Mouse (Mus musculus) heart, embryonic 14.5 days (tissue): ENCODE measurements around the gene Fkbp4. TPM values are rescaled to one million over a fixed set of nuclear protein-coding genes. Genes with fewer than 3 reads are reported as not detected.

Experiments
- ATAC-seq: fragments of 200-750 bp; cut with Nextera tagmentation; 2 replicates; pipeline ENCODE4 v1.8.0; 2017; ENCODE audit warnings: low read depth, moderate TSS enrichment; ENCODE audit not compliant: insufficient number of reproducible peaks, insufficient read depth, low FRiP score
- H3K27ac ChIP-seq, 2 experiments: fragments of 200-500 bp in 1 of 2; fragments of 300-500 bp in 1 of 2; sonication (generic) in 1 of 2; replicated peaks in 1 of 2; 2 replicates each; pipeline ENCODE4 v1.5.1; 2012 to 2014; ENCODE audit warnings: low read depth in 2 of 2, low read length in 2 of 2, control low read depth in 1 of 2, mild to moderate bottlenecking in 1 of 2, mixed read lengths in 1 of 2; ENCODE audit not compliant: control insufficient read depth in 1 of 2, insufficient read depth in 1 of 2
- H3K27me3 ChIP-seq: fragments of 300-500 bp; sonication (generic); 2 replicates; pipeline ENCODE4 v1.6.1; 2014; ENCODE audit warnings: mild to moderate bottlenecking, low read length, control low read depth; ENCODE audit not compliant: control insufficient read depth, insufficient read depth
- H3K36me3 ChIP-seq: fragments of 300-500 bp; sonication (generic); 2 replicates; pipeline ENCODE4 v1.6.1; 2014; ENCODE audit warnings: mild to moderate bottlenecking, control low read depth, low read length, mixed read lengths; ENCODE audit not compliant: control insufficient read depth, insufficient read depth
- H3K4me1 ChIP-seq, 2 experiments: fragments of 200-500 bp in 1 of 2; fragments of 300-500 bp in 1 of 2; sonication (generic) in 1 of 2; 2 replicates each; pipeline ENCODE4 v1.6.1; 2012 to 2014; ENCODE audit warnings: low read length in 2 of 2, control low read depth in 1 of 2, mixed read lengths in 1 of 2; ENCODE audit not compliant: control insufficient read depth in 2 of 2, insufficient read depth in 2 of 2
- H3K4me2 ChIP-seq: fragments of 300-500 bp; sonication (generic); 2 replicates; pipeline ENCODE4 v1.6.1; 2014; ENCODE audit warnings: mild to moderate bottlenecking, low read length
- H3K4me3 ChIP-seq, 2 experiments: fragments of 200-500 bp in 1 of 2; fragments of 300-500 bp in 1 of 2; sonication (generic) in 1 of 2; 2 replicates each; pipeline ENCODE4 v1.5.1; 2012 to 2014; ENCODE audit warnings: low read length in 2 of 2, mild to moderate bottlenecking in 2 of 2, control low read depth in 1 of 2, low read depth in 1 of 2, moderate library complexity in 1 of 2; ENCODE audit not compliant: control insufficient read depth in 1 of 2, insufficient read depth in 1 of 2
- H3K9ac ChIP-seq: fragments of 300-500 bp; sonication (generic); 2 replicates; pipeline ENCODE4 v1.6.1; 2014; ENCODE audit warnings: mild to moderate bottlenecking, low read length
- H3K9me3 ChIP-seq: fragments of 300-500 bp; sonication (generic); 2 replicates; pipeline ENCODE4 v1.6.1; 2016; ENCODE audit warnings: low read length, control low read depth; ENCODE audit not compliant: control insufficient read depth
- WGBS: fragments of 180-500 bp; shearing (Covaris S2); extraction: QIAGEN DNeasy Blood & Tissue Kit; methylation state at CpG from one replicate; pipeline ENCODE4 v1.1.7; 2014; 5-methylcytosine and 5-hydroxymethylcytosine counted together
- polyA plus RNA-seq: library from polyadenylated mRNA; unstranded; fragments of >200 nt; fragmentation: Nextera tagmentation; extraction: Ambion mirVana; gene quantifications from 2 replicates; pipeline ENCODE4 v1.2.1, GENCODE M21; 2014

Gene Fkbp4
- polyA plus RNA-seq, 1 experiment from 2014 or later: 220 TPM

- no peak overlapping the region for H3K4me3 ChIP-seq
- H3K27me3 ChIP-seq: no peaks in the 10 kb centered on the region
- no peaks in the 10 kb centered on the region; a peak in 1 of 4 replicates for H3K4me1 ChIP-seq
- H3K36me3 ChIP-seq: no peaks in the 10 kb centered on the region
- 0 out of 2 replicates have a peak, but pooled peaks cover 5% of the 10 kb centered on the region for H3K9me3 ChIP-seq
- WGBS: 41% methylated on average over 3 of the region's 3 CpGs
- no peak overlapping the region for H3K4me2 ChIP-seq
- H3K9ac ChIP-seq: no peak overlapping the region
- H3K27ac ChIP-seq: no peak overlapping the region
- ATAC-seq: no peak
Observed at GRCm38 (mm10) chr6:128466563-128466962, 28.1 kb upstream of the Fkbp4 start.

DNA sequence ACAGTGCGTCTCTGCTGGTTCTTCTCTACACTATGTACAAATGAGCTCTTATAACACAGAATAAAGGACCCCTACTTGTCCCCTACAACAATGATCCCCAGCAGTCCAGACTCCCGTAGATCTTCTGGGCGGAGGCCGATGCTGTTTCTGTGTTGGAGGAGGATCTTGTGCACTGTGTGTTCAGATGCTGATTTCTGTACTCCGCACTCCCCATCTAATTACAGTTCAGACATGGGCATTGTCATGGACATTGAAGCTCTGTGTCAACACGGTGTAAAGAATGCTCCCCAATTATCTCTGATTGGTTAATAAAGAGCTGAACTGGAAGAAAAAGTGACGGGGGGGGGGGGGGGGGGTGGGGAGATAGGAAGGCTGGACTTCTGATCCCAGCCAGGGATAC lies 27.6 kb upstream of the Fkbp4 start:
- Histone ChIP-seq H3K9ac (no peak overlapping the region), H3K4me1 (no peaks in the 10 kb centered on the region; a peak in 1 of 4 replicates), H3K36me3 (no peaks in the 10 kb centered on the region), H3K27me3 (no peaks in the 10 kb centered on the region), H3K4me3 (no peak overlapping the region), H3K27ac (no peak overlapping the region), H3K9me3 (0 out of 2 replicates have a peak, but pooled peaks cover 5% of the 10 kb centered on the region), H3K4me2 (no peak overlapping the region)
- ATAC-seq: no peak
- 63% methylated on average over 7 of the region's 7 CpGs for WGBS

GRCm38 (mm10) chr6:128464996-128465395 lies 26.5 kb upstream of the Fkbp4 start:
- H3K27me3 ChIP-seq: no peaks in the 10 kb centered on the region
- H3K27ac ChIP-seq: no peak overlapping the region
- no peaks in the 10 kb centered on the region; a peak in 1 of 4 replicates for H3K4me1 ChIP-seq
- no peak overlapping the region for H3K9ac ChIP-seq
- H3K9me3 ChIP-seq: 0 out of 2 replicates have a peak, but pooled peaks cover 5% of the 10 kb centered on the region
- H3K36me3 ChIP-seq: no peaks in the 10 kb centered on the region
- H3K4me2 ChIP-seq: no peak overlapping the region
- no peak for ATAC-seq
- H3K4me3 ChIP-seq: no peak overlapping the region
- WGBS: 71% methylated on average over 4 of the region's 4 CpGs

DNA sequence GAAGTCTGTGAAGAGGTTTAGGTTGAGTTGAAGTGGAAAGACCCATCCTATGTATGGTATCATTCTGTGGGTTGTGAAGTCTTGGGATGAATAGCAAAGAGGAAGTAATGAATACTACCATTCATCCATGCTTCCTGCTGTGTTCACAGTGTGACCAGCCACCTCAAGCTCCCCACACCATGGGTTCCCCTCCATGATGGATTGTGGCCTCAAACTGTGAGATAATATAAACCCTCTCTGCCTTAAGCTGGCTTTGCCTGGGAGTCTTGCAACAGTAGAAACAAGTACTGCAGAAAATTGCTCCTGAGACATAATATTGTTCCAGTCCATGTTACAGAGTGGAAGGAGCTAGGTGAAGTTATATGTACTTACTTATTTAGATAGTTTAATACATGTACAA lies 23.1 kb upstream of the Fkbp4 start:
- H3K27me3 ChIP-seq: no peaks in the 10 kb centered on the region
- no peak overlapping the region for H3K4me2 ChIP-seq
- H3K4me3 ChIP-seq: no peak overlapping the region
- no peak for ATAC-seq
- no peaks in the 10 kb centered on the region for H3K36me3 ChIP-seq
- H3K9ac ChIP-seq: no peak overlapping the region
- 0 out of 2 replicates have a peak, but pooled peaks cover 5% of the 10 kb centered on the region for H3K9me3 ChIP-seq
- H3K27ac ChIP-seq: no peak overlapping the region
- H3K4me1 ChIP-seq: no peaks in the 10 kb centered on the region

- Histone ChIP-seq H3K4me3 (no peak overlapping the region), H3K27me3 (no peaks in the 10 kb centered on the region), H3K4me1 (no peaks in the 10 kb centered on the region), H3K9ac (no peak overlapping the region), H3K36me3 (no peaks in the 10 kb centered on the region), H3K9me3 (0 out of 2 replicates have a peak, but pooled peaks cover 5% of the 10 kb centered on the region), H3K27ac (no peak overlapping the region), H3K4me2 (no peak overlapping the region)
- WGBS: 75% methylated on average over 14 of the region's 14 CpGs
- ATAC-seq: no peak
Observed at GRCm38 (mm10) chr6:128460729-128461503, 22.4 kb upstream of the Fkbp4 start.

- WGBS: 43% methylated on average over 2 of the region's 2 CpGs
- Histone ChIP-seq H3K9me3 (0 out of 2 replicates have a peak, but pooled peaks cover 5% of the 10 kb centered on the region), H3K36me3 (no peaks in the 10 kb centered on the region), H3K27me3 (no peaks in the 10 kb centered on the region), H3K4me3 (no peak overlapping the region), H3K9ac (no peak overlapping the region), H3K4me2 (no peak overlapping the region), H3K4me1 (no peaks in the 10 kb centered on the region), H3K27ac (no peak overlapping the region)
- ATAC-seq: no peak
Observed at GRCm38 (mm10) chr6:128460321-128460720, 21.8 kb upstream of the Fkbp4 start.

DNA sequence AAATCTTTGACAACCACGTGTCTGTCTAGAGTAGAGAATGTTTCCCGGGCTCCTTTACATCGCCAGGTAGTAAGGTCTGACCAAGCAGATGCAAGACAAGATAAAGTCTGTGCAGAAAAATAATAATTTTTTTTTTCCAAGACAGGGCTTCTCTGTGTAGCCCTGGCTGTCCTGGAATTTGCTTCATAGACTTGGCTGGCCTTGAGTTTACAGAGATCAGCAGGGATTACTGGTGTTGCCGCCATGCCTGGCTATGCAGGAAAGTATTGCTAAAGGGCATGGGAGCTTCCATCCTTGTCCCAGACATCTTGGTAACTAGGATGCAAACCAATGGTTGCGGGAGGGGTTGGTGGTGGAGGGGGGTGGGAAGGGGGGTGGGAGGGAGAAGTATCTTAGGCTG lies 18.7 kb upstream of the Fkbp4 start:
- H3K27me3 ChIP-seq: no peaks in the 10 kb centered on the region
- no peaks in the 10 kb centered on the region for H3K4me1 ChIP-seq
- H3K9me3 ChIP-seq: no peaks in the 10 kb centered on the region
- H3K9ac ChIP-seq: no peak overlapping the region
- no peak overlapping the region for H3K4me3 ChIP-seq
- H3K27ac ChIP-seq: no peak overlapping the region
- no peak for ATAC-seq
- 76% methylated on average over 5 of the region's 5 CpGs for WGBS
- H3K4me2 ChIP-seq: no peak overlapping the region
- no peaks in the 10 kb centered on the region for H3K36me3 ChIP-seq
